Mouse (Mus musculus): ENCODE data around the gene Btbd35f17.
"Not testable (repeated sequence)": the region's sequence is repeated elsewhere in the genome, so short reads cannot be mapped to it uniquely, and the experiment has no call there.

The Btbd35f17 gene

GRCm38 (mm10) chrX:4370336-4370735, at the start of gene Btbd35f17:
Gene Btbd35f17 (plus strand): TSS chrX:4370636.
- not testable (repeated sequence) for DNase-seq (ENCODE audit: low spot score in 2 of 2)

All from urinary bladder, postnatal 4 days (tissue).